Mouse (Mus musculus) lung, embryonic 15.5 days (tissue): ENCODE results near the gene Rufy2. TPM values are rescaled to one million over a fixed set of nuclear protein-coding genes. Genes with fewer than 3 reads are reported as not detected.

Experiments
- ATAC-seq: fragments of 200-750 bp; cut with Nextera tagmentation; 2 replicates; pipeline ENCODE4 v1.8.0; 2017; ENCODE audit warnings: moderate number of reproducible peaks, borderline replicate concordance; ENCODE audit not compliant: low FRiP score, low TSS enrichment; ENCODE audit errors: extremely low read depth
- H3K27ac ChIP-seq: fragments of 300-500 bp; sonication (generic); 2 replicates; pipeline ENCODE4 v1.5.1; 2015; ENCODE audit warnings: moderate library complexity, mild to moderate bottlenecking, inconsistent platforms
- H3K27me3 ChIP-seq: fragments of 300-500 bp; sonication (generic); 2 replicates; pipeline ENCODE4 v1.6.1; 2015; ENCODE audit warnings: inconsistent platforms
- H3K36me3 ChIP-seq: fragments of 300-500 bp; sonication (generic); 2 replicates; pipeline ENCODE4 v1.6.1; 2015; ENCODE audit warnings: inconsistent platforms
- H3K4me1 ChIP-seq: fragments of 300-500 bp; sonication (generic); 2 replicates; pipeline ENCODE4 v1.6.1; 2015; ENCODE audit warnings: inconsistent platforms
- H3K4me2 ChIP-seq: fragments of 300-500 bp; sonication (generic); 2 replicates; pipeline ENCODE4 v1.6.1; 2015; ENCODE audit warnings: inconsistent platforms, mild to moderate bottlenecking, moderate library complexity
- H3K4me3 ChIP-seq: fragments of 300-500 bp; sonication (generic); 2 replicates; pipeline ENCODE4 v1.5.1; 2015; ENCODE audit warnings: mild to moderate bottlenecking, inconsistent platforms
- H3K9ac ChIP-seq: fragments of 300-500 bp; sonication (generic); 2 replicates; pipeline ENCODE4 v1.6.1; 2015; ENCODE audit warnings: inconsistent platforms
- H3K9me3 ChIP-seq: fragments of 300-500 bp; sonication (generic); 2 replicates; pipeline ENCODE4 v1.6.1; 2016; ENCODE audit warnings: inconsistent platforms
- WGBS: fragments of 180-500 bp; shearing (Covaris S2); methylation state at CpG from one replicate; pipeline ENCODE4 v1.1.7; 2015; 5-methylcytosine and 5-hydroxymethylcytosine counted together
- polyA plus RNA-seq: library from polyadenylated mRNA; unstranded; fragments of >200 nt; fragmentation: Nextera tagmentation; extraction: Ambion mirVana; gene quantifications from 2 replicates; pipeline ENCODE4 v1.2.1, GENCODE M21; 2015

The Rufy2 gene
- polyA plus RNA-seq, 1 experiment from 2014 or later = 21.9 TPM

DNA sequence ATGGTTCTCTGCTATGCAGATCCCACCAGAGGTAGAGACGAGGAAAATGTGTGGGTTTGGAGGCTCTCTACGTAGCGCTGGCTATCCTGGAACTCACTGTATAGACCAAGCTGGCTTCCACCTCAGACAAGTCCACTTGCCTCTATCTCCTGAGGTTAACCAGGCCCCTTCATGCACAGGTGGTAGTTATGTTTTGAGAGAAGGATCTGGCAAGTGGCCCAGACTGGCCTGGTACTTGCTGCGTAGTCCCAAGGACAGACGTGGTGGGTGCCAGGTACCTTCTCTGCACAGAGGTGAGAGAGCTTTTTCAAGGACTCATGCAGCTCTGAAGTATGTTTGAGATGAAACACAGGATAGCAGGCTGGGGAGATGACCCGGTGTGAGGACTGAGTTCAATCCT lies 4.5 kb downstream of the Rufy2 start:
- H3K4me2 ChIP-seq = no peak overlapping the region
- H3K27ac ChIP-seq = no peak overlapping the region
- ATAC-seq = no peak

DNA sequence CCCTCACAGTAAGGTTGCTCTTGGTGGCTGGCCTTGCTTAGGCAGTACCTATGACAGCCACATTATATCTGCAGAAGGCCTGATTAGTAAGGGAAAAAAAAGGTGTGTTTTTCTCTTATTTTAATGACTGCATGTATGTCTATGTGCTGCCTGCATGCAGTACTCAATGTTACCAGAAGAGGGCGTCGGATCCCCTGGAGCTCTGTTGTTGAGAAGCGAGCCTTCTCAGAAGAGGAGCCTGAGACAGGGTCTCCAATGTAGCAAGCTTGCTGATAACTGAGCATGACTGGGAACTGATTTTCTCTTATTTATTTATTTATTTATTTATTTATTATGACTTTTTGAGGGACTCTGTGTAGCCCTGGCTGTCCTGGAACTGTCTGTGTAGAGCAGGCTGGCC lies 7.3 kb downstream of the Rufy2 start:
- H3K27ac ChIP-seq = no peak overlapping the region
- H3K27me3 ChIP-seq = no peaks in the 10 kb centered on the region
- no peak overlapping the region for H3K4me3 ChIP-seq
- WGBS = 28% methylated on average over 3 of the region's 3 CpGs
- H3K4me2 ChIP-seq = no peak overlapping the region
- ATAC-seq = no peak
- no peak overlapping the region for H3K9ac ChIP-seq
- H3K4me1 ChIP-seq = no peaks in the 10 kb centered on the region
- H3K36me3 ChIP-seq = peaks cover 37% of the 10 kb centered on the region; the same call in 1 of the 2 replicates
- H3K9me3 ChIP-seq = no peaks in the 10 kb centered on the region

More for the DNA sequence above, 4.5 kb downstream of the Rufy2 start:
- Histone ChIP-seq H3K27me3 (no peaks in the 10 kb centered on the region), H3K36me3 (peaks cover 18% of the 10 kb centered on the region; the same call in 1 of the 2 replicates), H3K9me3 (no peaks in the 10 kb centered on the region), H3K4me3 (no peak overlapping the region), H3K4me1 (peaks cover 5% of the 10 kb centered on the region), H3K9ac (no peak overlapping the region)
- WGBS = 85% methylated on average over 6 of the region's 6 CpGs

DNA sequence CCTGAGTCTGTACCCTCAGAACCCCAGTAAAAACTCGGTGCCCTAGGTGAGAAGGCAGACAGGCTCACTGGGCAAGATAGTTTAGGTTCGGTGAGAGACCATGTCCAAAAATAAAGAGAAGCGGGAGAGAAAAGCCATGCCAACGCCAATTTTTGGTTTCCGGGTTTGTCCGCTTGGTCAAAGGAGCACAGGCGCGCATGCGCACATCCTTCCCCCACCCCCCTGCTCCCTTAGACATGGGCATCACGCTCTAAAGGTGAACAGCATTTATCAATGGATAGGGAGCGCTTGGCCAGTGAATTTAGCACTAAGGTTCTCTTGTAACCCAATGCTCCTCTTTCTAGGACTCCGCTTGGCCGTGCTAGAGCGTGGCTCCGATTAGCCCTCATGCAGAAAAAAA lies 10.6 kb downstream of the Rufy2 start:
- no peak overlapping the region for H3K4me2 ChIP-seq
- no peaks in the 10 kb centered on the region for H3K4me1 ChIP-seq
- H3K9me3 ChIP-seq = no peaks in the 10 kb centered on the region
- H3K27ac ChIP-seq = no peak overlapping the region
- WGBS = 91% methylated on average over 15 of the region's 15 CpGs
- H3K27me3 ChIP-seq = no peaks in the 10 kb centered on the region
- no peak for ATAC-seq
- peaks cover 41% of the 10 kb centered on the region for H3K36me3 ChIP-seq
- no peak overlapping the region for H3K9ac ChIP-seq
- H3K4me3 ChIP-seq = no peak overlapping the region

DNA sequence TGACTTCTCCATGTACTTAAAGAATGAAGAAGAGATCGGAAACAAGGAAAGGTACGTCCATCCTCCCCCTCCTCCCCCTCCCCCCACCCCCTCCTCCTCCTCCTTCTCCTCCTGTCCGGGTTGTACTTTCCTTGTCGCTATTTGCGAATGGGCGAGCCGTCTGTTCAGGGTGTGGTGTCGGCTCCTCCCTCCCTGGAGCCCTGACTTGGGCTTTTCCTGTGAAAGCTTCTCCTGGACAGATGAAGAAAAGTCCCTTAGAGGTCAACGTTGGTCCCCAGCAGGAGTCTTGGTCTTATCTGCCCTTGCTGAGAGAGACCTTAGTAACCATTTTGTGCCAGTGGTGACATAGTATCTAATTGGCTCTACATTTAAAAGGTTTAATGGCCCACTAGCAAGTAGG lies 14.0 kb downstream of the Rufy2 start:
- no peak for ATAC-seq
- no peak overlapping the region for H3K4me3 ChIP-seq
- no peaks in the 10 kb centered on the region for H3K4me1 ChIP-seq
- H3K27me3 ChIP-seq = no peaks in the 10 kb centered on the region
- no peak overlapping the region for H3K4me2 ChIP-seq
- H3K9me3 ChIP-seq = no peaks in the 10 kb centered on the region
- WGBS = 82% methylated on average over 5 of the region's 9 CpGs
- peaks cover 59% of the 10 kb centered on the region for H3K36me3 ChIP-seq
- no peak overlapping the region for H3K9ac ChIP-seq
- H3K27ac ChIP-seq = no peak overlapping the region

DNA sequence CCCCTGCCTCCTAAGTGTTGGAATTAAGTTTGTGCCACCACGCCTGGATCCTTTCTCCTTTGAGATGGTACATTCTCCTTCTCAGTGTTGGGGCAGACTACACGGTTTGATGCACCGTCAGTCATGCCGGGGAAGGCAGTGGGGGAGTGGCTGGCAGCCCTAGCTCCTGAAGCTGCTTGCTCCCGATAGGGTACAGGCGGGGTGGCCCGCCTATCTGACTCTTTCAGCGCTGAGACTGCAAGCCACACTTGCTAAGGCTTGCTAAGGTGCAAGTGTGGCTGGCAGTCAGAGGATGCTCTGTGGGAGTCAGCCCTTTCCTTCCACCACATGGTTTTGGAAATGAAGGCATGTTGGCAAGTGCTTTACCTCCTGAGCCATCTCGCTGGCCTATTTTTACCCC lies 20.6 kb downstream of the Rufy2 start:
- H3K4me2 ChIP-seq = no peak overlapping the region
- 77% methylated on average over 9 of the region's 9 CpGs for WGBS
- ATAC-seq = no peak
- H3K4me3 ChIP-seq = no peak overlapping the region
- no peak overlapping the region for H3K27ac ChIP-seq
- no peaks in the 10 kb centered on the region for H3K9me3 ChIP-seq
- no peak overlapping the region for H3K9ac ChIP-seq
- H3K27me3 ChIP-seq = no peaks in the 10 kb centered on the region
- no peaks in the 10 kb centered on the region for H3K4me1 ChIP-seq
- peaks cover 62% of the 10 kb centered on the region for H3K36me3 ChIP-seq

DNA sequence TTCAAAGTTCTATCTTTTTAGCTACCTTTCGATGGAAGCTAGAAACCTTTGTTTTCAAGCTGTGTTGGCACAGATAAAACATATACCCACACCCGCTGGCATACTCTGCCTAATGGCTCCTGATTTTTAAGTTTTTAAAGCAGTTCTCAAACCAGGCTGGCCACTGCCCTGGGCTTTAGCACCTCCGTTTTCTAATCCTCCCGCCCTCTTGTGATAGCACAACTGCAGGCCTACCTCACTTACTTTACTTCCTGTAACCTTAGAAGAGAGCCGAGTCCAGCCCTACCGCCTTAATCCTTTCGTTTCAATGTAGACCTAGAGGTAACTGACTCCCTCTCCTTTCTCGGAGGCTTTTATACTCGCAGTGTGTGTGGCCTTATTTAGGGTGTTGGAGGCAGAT lies 23.2 kb downstream of the Rufy2 start:
- Histone ChIP-seq H3K27me3 (no peaks in the 10 kb centered on the region), H3K9me3 (no peaks in the 10 kb centered on the region), H3K9ac (no peak overlapping the region), H3K36me3 (peaks cover 67% of the 10 kb centered on the region), H3K27ac (no peak overlapping the region), H3K4me1 (0 out of 2 replicates have a peak, but pooled peaks cover 3% of the 10 kb centered on the region), H3K4me2 (no peak overlapping the region), H3K4me3 (no peak overlapping the region)
- WGBS = 73% methylated on average over 9 of the region's 9 CpGs
- no peak for ATAC-seq

DNA sequence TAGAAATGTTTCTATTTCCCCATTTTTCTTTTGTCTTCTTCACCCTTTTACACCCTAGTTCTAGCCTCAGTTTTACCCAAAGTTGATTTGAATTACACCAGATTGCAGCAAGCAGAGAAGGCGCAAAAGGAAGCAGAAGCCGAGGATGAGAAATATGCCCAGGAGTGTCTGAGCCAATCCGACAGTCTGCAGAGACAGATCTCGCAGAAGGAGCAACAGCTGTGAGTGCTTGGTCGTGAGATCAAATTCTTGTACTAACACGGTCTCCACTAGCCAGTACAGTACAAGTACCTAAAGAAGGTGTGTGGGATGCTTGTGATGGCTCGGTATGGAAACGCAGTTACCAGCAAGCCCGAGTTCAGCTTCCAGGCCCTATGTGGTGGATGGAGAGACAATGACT lies 24.5 kb downstream of the Rufy2 start:
- Histone ChIP-seq H3K4me1 (0 out of 2 replicates have a peak, but pooled peaks cover 3% of the 10 kb centered on the region), H3K4me3 (no peak overlapping the region), H3K27ac (no peak overlapping the region), H3K4me2 (no peak overlapping the region), H3K36me3 (peaks cover 65% of the 10 kb centered on the region), H3K27me3 (no peaks in the 10 kb centered on the region), H3K9ac (no peak overlapping the region), H3K9me3 (no peaks in the 10 kb centered on the region)
- ATAC-seq = no peak
- WGBS = 87% methylated on average over 9 of the region's 9 CpGs

DNA sequence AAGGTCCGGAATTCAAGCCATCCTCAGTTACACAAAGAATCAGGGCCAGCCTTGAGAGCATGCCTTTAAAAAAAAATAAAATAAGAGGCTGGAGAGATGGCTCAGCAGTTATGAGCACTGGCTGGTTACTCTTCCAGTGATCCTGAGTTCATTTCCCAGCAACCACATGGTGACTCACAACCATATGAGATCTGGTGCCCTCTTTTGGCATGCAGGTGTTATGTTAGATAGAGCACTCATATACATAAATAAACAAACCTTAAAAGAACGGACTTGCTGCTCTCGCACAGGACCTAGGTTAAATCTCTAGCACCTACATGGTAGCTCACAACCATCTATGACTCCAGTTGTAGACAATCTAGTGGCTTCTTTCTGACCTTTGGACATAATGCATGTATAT lies 28.2 kb downstream of the Rufy2 start:
- ATAC-seq = no peak
- H3K9ac ChIP-seq = no peak overlapping the region
- H3K4me3 ChIP-seq = no peak overlapping the region
- 44% methylated on average over 3 of the region's 3 CpGs for WGBS
- H3K4me1 ChIP-seq = 0 out of 2 replicates have a peak, but pooled peaks cover 3% of the 10 kb centered on the region
- H3K9me3 ChIP-seq = no peaks in the 10 kb centered on the region
- no peak overlapping the region for H3K27ac ChIP-seq
- H3K36me3 ChIP-seq = peaks cover 78% of the 10 kb centered on the region
- no peaks in the 10 kb centered on the region for H3K27me3 ChIP-seq
- no peak overlapping the region for H3K4me2 ChIP-seq

DNA sequence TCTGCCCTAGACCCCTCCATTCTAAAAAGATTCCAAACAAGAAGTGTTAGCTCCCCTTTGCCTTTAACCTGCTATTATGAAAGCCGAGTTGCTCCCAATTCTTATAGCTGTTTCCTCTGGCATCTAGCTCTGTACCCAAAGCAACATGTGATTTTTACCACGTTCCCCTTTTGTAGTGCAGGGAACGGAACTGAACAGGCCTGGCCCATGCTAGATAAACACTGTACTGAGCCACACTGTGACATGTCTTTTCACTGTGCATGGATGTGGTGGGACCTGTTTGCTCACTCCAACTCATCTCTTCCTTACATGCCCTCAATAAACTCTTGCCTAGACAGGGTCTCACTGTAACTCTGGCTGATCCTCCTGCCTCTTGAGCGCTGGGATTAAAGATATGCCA lies 30.2 kb downstream of the Rufy2 start:
- no peak overlapping the region for H3K4me2 ChIP-seq
- peaks cover 80% of the 10 kb centered on the region for H3K36me3 ChIP-seq
- H3K4me3 ChIP-seq = no peak overlapping the region
- ATAC-seq = no peak
- no peak overlapping the region for H3K27ac ChIP-seq
- H3K27me3 ChIP-seq = no peaks in the 10 kb centered on the region
- 0 out of 2 replicates have a peak, but pooled peaks cover 3% of the 10 kb centered on the region for H3K4me1 ChIP-seq
- H3K9ac ChIP-seq = no peak overlapping the region
- no peaks in the 10 kb centered on the region for H3K9me3 ChIP-seq
- WGBS = 75% methylated on average over 4 of the region's 4 CpGs

DNA sequence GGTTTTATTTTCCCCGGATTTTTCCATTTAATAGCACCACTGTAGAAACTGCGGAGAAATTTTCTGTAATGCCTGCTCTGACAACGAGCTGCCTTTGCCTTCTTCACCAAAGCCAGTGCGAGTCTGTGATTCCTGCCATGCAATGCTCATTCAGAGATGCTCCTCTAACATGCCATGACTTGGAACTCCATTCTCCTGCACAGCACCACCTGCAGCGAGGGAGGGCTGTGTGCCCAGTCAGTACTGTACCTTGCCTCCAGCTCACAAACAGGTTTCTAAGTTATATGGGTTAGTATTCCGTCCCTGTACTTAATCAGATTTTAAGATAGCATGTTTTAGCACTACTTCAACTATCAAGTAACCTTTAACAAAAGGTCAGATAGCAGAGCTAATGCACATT lies 31.5 kb downstream of the Rufy2 start:
- no peak for ATAC-seq
- H3K9me3 ChIP-seq = no peaks in the 10 kb centered on the region
- H3K4me3 ChIP-seq = no peak overlapping the region
- H3K4me2 ChIP-seq = no peak overlapping the region
- no peaks in the 10 kb centered on the region for H3K27me3 ChIP-seq
- H3K9ac ChIP-seq = no peak overlapping the region
- H3K27ac ChIP-seq = no peak overlapping the region
- peaks cover 82% of the 10 kb centered on the region for H3K36me3 ChIP-seq
- 0 out of 2 replicates have a peak, but pooled peaks cover 3% of the 10 kb centered on the region for H3K4me1 ChIP-seq
- 82% methylated on average over 6 of the region's 6 CpGs for WGBS

DNA sequence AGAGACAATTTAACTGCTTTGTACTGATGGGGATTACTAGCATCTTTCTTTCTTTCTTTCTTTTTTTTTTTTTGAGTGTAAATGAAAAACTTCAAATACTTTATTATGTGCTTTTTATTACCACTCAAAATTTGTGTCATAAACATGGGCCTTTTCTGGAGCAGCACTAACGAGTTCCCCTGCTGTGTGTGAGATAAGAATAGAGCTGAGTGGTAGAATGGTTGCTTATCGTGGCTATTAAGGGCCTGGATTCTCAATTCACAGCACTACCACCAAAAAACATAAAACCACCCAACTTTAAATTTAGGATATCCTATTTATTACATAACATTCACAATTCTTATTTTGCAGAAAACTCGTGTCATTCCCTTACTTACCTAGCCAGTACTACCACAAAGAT lies 33.5 kb downstream of the Rufy2 start:
- H3K9me3 ChIP-seq = no peaks in the 10 kb centered on the region
- no peak overlapping the region for H3K9ac ChIP-seq
- no peak overlapping the region for H3K27ac ChIP-seq
- no peaks in the 10 kb centered on the region for H3K4me1 ChIP-seq
- H3K4me2 ChIP-seq = no peak overlapping the region
- H3K27me3 ChIP-seq = no peaks in the 10 kb centered on the region
- no peak overlapping the region for H3K4me3 ChIP-seq
- H3K36me3 ChIP-seq = peaks cover 79% of the 10 kb centered on the region
- WGBS = 75% methylated on average over 3 of the region's 3 CpGs
- ATAC-seq = no peak

DNA sequence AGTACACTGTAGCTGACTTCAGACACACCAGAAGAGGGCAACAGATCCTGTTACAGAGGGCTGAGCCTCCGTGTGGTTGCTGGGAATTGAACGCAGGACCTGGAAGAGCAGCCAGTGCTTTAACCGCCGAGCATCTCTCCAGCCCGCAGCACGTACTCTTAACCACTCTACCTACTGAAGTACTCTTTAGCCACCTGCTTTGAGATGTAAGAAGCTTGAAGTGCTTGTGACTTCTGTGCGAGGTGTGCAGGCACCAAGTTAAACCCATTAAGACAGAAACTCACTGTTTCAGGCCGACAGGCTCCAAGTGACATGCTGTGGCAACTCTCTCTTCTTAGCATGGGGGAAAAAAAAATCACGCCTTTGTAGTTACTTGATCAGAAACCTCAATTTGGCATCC lies 34.1 kb downstream of the Rufy2 start:
- Histone ChIP-seq H3K9ac (no peak overlapping the region), H3K4me3 (no peak overlapping the region), H3K4me1 (no peaks in the 10 kb centered on the region), H3K36me3 (peaks cover 79% of the 10 kb centered on the region), H3K27ac (no peak overlapping the region), H3K4me2 (no peak overlapping the region), H3K9me3 (no peaks in the 10 kb centered on the region), H3K27me3 (no peaks in the 10 kb centered on the region)
- ATAC-seq = peak; percentile 65; the same call in 1 of the 2 replicates
- 56% methylated on average over 9 of the region's 9 CpGs for WGBS

DNA sequence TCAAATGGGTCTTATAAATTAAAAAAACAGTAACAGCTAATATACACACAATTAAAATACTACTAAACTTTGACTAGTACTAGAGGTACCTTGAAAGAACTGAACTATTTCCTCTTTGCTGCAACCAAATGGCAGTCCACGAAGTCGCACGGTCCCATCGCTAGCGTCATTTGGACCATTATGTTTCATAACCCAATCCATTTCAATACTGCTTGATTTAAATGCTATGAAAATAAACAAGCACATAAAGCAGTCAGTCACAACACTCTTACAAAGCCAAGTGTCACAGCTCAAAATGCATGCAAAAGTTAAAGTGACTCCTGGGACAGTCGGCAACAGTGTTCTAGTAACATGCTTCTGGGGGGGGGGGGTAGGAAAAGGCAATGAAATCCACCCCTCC lies 39.3 kb downstream of the Rufy2 start:
- 82% methylated on average over 6 of the region's 6 CpGs for WGBS
- Histone ChIP-seq H3K9ac (no peak overlapping the region), H3K9me3 (no peaks in the 10 kb centered on the region), H3K4me3 (no peak overlapping the region), H3K27me3 (no peaks in the 10 kb centered on the region), H3K27ac (no peak overlapping the region), H3K4me2 (no peak overlapping the region), H3K36me3 (peaks cover 30% of the 10 kb centered on the region), H3K4me1 (peaks cover 19% of the 10 kb centered on the region)
- no peak for ATAC-seq
